ENCODE assay signal across 11 mouse cellular contexts in genomic region chr8:111720115-111720544, GRCm38 (mm10). TPM values are rescaled to one million over a fixed set of nuclear protein-coding genes. Genes with fewer than 3 reads are reported as not detected.
A peak's percentile ranks its signal among the peaks of the same experiment; 100 is the strongest.
DNase-seq lines count a peak whose midpoint lies in the region; ATAC-seq lines count a peak whose summit lies in the region.
"Had no signal": no experiment of that assay in that cellular context is flagged by ENCODE, and none has a peak within 500 bp of the region (broad histone marks: within the 10 kb centered on the region; RNA-seq: fewer than 3 reads in every experiment).

No protein-coding gene starts in this region.

- H3K9ac ChIP-seq in intestine, embryonic 16.5 days (ENCODE audit: low read depth, low read length) = no peak overlapping the region
- no peak overlapping the region for H3K9ac ChIP-seq in intestine, embryonic 15.5 days

- H3K9me3 ChIP-seq in intestine, embryonic 16.5 days (ENCODE audit: control insufficient read depth, low read length) = no peaks in the 10 kb centered on the region
- no peaks in the 10 kb centered on the region for H3K9me3 ChIP-seq in intestine, embryonic 15.5 days
- H3K9me3 ChIP-seq: megakaryocyte, embryonic 14.5 days had no signal

- 53% methylated on average over 4 of the region's 4 CpGs for WGBS in intestine, embryonic 16.5 days
- 45% methylated on average over 4 of the region's 4 CpGs for WGBS in intestine, embryonic 15.5 days

- H3K36me3 ChIP-seq in intestine, embryonic 16.5 days (ENCODE audit: control insufficient read depth, insufficient read depth, low read length) = peaks cover 12% of the 10 kb centered on the region
- H3K36me3 ChIP-seq in intestine, embryonic 15.5 days = peaks cover 21% of the 10 kb centered on the region

- H3K27ac ChIP-seq in intestine, embryonic 16.5 days (ENCODE audit: low read length) = peak overlapping the region; percentile 39; the same call in 1 of the 2 replicates
- no peak overlapping the region for H3K27ac ChIP-seq in intestine, embryonic 15.5 days

- peaks cover 46% of the 10 kb centered on the region for H3K4me1 ChIP-seq in intestine, embryonic 16.5 days (ENCODE audit: control insufficient read depth, insufficient read depth, low read length)
- peaks cover 50% of the 10 kb centered on the region for H3K4me1 ChIP-seq in intestine, embryonic 15.5 days (replicated peaks)

- no peaks in the 10 kb centered on the region for H3K27me3 ChIP-seq in intestine, embryonic 16.5 days (replicated peaks; ENCODE audit: control insufficient read depth, insufficient read depth, low read length)
- no peaks in the 10 kb centered on the region for H3K27me3 ChIP-seq in intestine, embryonic 15.5 days (replicated peaks)

- ATAC-seq in intestine, embryonic 16.5 days = no peak
- no peak for ATAC-seq in intestine, embryonic 15.5 days
- ATAC-seq: forebrain, embryonic 14.5 days; hindbrain, embryonic 16.5 days had no signal

- no peak overlapping the region for H3K4me3 ChIP-seq in intestine, embryonic 16.5 days (ENCODE audit: low read length)
- no peak overlapping the region for H3K4me3 ChIP-seq in intestine, embryonic 15.5 days (replicated peaks)

- DNase-seq in cerebellum, adult 8-10 months = peak; percentile 11
- DNase-seq in cerebellum, adult 11 months = no peak
- peak; percentile 15 for DNase-seq in urinary bladder, adult 2 months (ENCODE audit: low spot score)
- DNase-seq in urinary bladder, postnatal 25 days (ENCODE audit: low spot score) = no peak
- no peak for DNase-seq in embryo, embryonic 10 days (ENCODE audit: low spot score)
- no peak for DNase-seq in spleen, adult 18-20 months

- no peak overlapping the region for H3K4me2 ChIP-seq in intestine, embryonic 16.5 days (ENCODE audit: low read depth, low read length)
- H3K4me2 ChIP-seq in intestine, embryonic 15.5 days (replicated peaks) = no peak overlapping the region

RNA-seq across cellular contexts. Expression of gene Bcar1, which starts 23.5 kb away (rescaled TPM):
- polyA plus RNA-seq in intestine, embryonic 16.5 days (2015; fragmentation: Nextera tagmentation; extraction: Ambion mirVana) = 44.6 and 48.5 TPM in 2 replicates
- 40.8 and 44.2 TPM in 2 replicates for polyA plus RNA-seq in intestine, embryonic 15.5 days (2015; fragmentation: Nextera tagmentation; extraction: Ambion mirVana)
- polyA plus RNA-seq in urinary bladder, adult 2 months (2012; rRNA removed) = 40.1 and 42.5 TPM in 2 replicates

RNA-seq across cellular contexts. Expression of gene Ctrb1, which starts 29.3 kb away (rescaled TPM):
- 1,904 and 2,500 TPM in 2 replicates for polyA plus RNA-seq in intestine, embryonic 16.5 days (2015; fragmentation: Nextera tagmentation; extraction: Ambion mirVana)
- 1,145 and 3,143 TPM in 2 replicates for polyA plus RNA-seq in intestine, embryonic 15.5 days (2015; fragmentation: Nextera tagmentation; extraction: Ambion mirVana)
- polyA plus RNA-seq in urinary bladder, adult 2 months (2012; rRNA removed) = 0.40 and 2.3 TPM in 2 replicates
- polyA plus RNA-seq: forebrain, embryonic 14.5 days; hindbrain, embryonic 16.5 days had no signal

Comparison
In these comparisons a context has a peak if more than half of its experiments do, and no peak if none do; other contexts are left out.
1. DNase-seq: peak in cerebellum, adult 8-10 months (single experiment) and urinary bladder, adult 2 months (single experiment); none in cerebellum, adult 11 months (single experiment), urinary bladder, postnatal 25 days (single experiment), embryo, embryonic 10 days (single experiment) and spleen, adult 18-20 months (0 of 2).
2. RNA of gene Ctrb1, which starts 29.3 kb away (polyA plus RNA-seq): 1,904 to 2,500 TPM in intestine, embryonic 16.5 days and 1,145 to 3,143 TPM in intestine, embryonic 15.5 days; 0.40 to 2.3 TPM in urinary bladder, adult 2 months; every median in the first group is over 100 times any median in the second.